Mouse (Mus musculus) neural tube, embryonic 12.5 days (tissue): ENCODE measurements around the gene Rnf150. TPM values are rescaled to one million over a fixed set of nuclear protein-coding genes. Genes with fewer than 3 reads are reported as not detected.

ENCODE experiments used
- ATAC-seq: fragments of 200-750 bp; cut with Nextera tagmentation; 2 replicates; pipeline ENCODE4 v1.8.0; 2017; ENCODE audit warnings: low read depth, mild to moderate bottlenecking, moderate TSS enrichment, moderate library complexity; ENCODE audit not compliant: low FRiP score
- H3K27ac ChIP-seq: fragments of 300-500 bp; sonication (generic); 2 replicates; pipeline ENCODE4 v1.5.1; 2016
- H3K27me3 ChIP-seq: fragments of 300-500 bp; sonication (generic); replicated peaks from 2 replicates; pipeline ENCODE4 v1.6.1; 2016; ENCODE audit warnings: mild to moderate bottlenecking
- H3K36me3 ChIP-seq: fragments of 300-500 bp; sonication (generic); 2 replicates; pipeline ENCODE4 v1.6.1; 2016; ENCODE audit warnings: mild to moderate bottlenecking
- H3K4me1 ChIP-seq: fragments of 300-500 bp; sonication (generic); 2 replicates; pipeline ENCODE4 v1.6.1; 2016
- H3K4me2 ChIP-seq: fragments of 300-500 bp; sonication (generic); replicated peaks from 2 replicates; pipeline ENCODE4 v1.6.1; 2016; ENCODE audit warnings: mild to moderate bottlenecking
- H3K4me3 ChIP-seq: fragments of 300-500 bp; sonication (generic); 2 replicates; pipeline ENCODE4 v1.5.1; 2016
- H3K9ac ChIP-seq: fragments of 300-500 bp; sonication (generic); 2 replicates; pipeline ENCODE4 v1.6.1; 2016; ENCODE audit warnings: mild to moderate bottlenecking
- H3K9me3 ChIP-seq: fragments of 300-500 bp; sonication (generic); 2 replicates; pipeline ENCODE4 v1.6.1; 2016; ENCODE audit warnings: mild to moderate bottlenecking
- WGBS: fragments of 180-500 bp; shearing (Covaris S2); methylation state at CpG from one replicate; pipeline ENCODE4 v1.1.7; 2016; 5-methylcytosine and 5-hydroxymethylcytosine counted together
- polyA plus RNA-seq: library from polyadenylated mRNA; unstranded; fragments of >200 nt; fragmentation: Nextera tagmentation; extraction: Ambion mirVana; gene quantifications from 2 replicates; pipeline ENCODE4 v1.2.1, GENCODE M21; 2016

Gene Rnf150
- polyA plus RNA-seq, 1 experiment from 2014 or later, result 2.5 TPM

GRCm38 (mm10) chr8:82959491-82959890 lies 96.3 kb downstream of the Rnf150 start:
- 81% methylated on average over 3 of the region's 3 CpGs for WGBS
- no peak overlapping the region for H3K4me2 ChIP-seq

GRCm38 (mm10) chr8:82959980-82960610 lies 96.9 kb downstream of the Rnf150 start:
- H3K36me3 ChIP-seq, result no peaks in the 10 kb centered on the region
- H3K4me2 ChIP-seq, result no peak overlapping the region
- H3K9me3 ChIP-seq, result no peaks in the 10 kb centered on the region
- 0 out of 2 replicates have a peak, but pooled peaks cover 2% of the 10 kb centered on the region for H3K4me1 ChIP-seq
- 89% methylated on average over 2 of the region's 2 CpGs for WGBS
- no peak for ATAC-seq
- no peak overlapping the region for H3K27ac ChIP-seq
- no peak overlapping the region for H3K4me3 ChIP-seq
- no peak overlapping the region for H3K9ac ChIP-seq
- no peaks in the 10 kb centered on the region for H3K27me3 ChIP-seq

More at GRCm38 (mm10) chr8:82959491-82959890, 96.3 kb downstream of the Rnf150 start:
- Histone ChIP-seq H3K4me3 (no peak overlapping the region), H3K4me1 (0 out of 2 replicates have a peak, but pooled peaks cover 3% of the 10 kb centered on the region), H3K36me3 (no peaks in the 10 kb centered on the region), H3K9ac (no peak overlapping the region), H3K9me3 (no peaks in the 10 kb centered on the region), H3K27ac (no peak overlapping the region), H3K27me3 (no peaks in the 10 kb centered on the region)
- ATAC-seq, result no peak

- Histone ChIP-seq H3K4me3 (no peak overlapping the region), H3K9me3 (no peaks in the 10 kb centered on the region), H3K4me2 (no peak overlapping the region), H3K36me3 (no peaks in the 10 kb centered on the region), H3K9ac (no peak overlapping the region), H3K27me3 (no peaks in the 10 kb centered on the region), H3K4me1 (no peaks in the 10 kb centered on the region; the same call in 1 of the 2 replicates), H3K27ac (no peak overlapping the region)
- no peak for ATAC-seq
- 76% methylated on average over 2 of the region's 2 CpGs for WGBS
These were observed 101.4 kb downstream of the Rnf150 start for GRCm38 (mm10) chr8:82964537-82964936.

- no peak overlapping the region for H3K27ac ChIP-seq
- no peak overlapping the region for H3K4me3 ChIP-seq
- no peaks in the 10 kb centered on the region for H3K36me3 ChIP-seq
- no peak overlapping the region for H3K4me2 ChIP-seq
- 76% methylated on average over 8 of the region's 8 CpGs for WGBS
- H3K9ac ChIP-seq, result no peak overlapping the region
- no peaks in the 10 kb centered on the region for H3K27me3 ChIP-seq
- ATAC-seq, result no peak
- no peaks in the 10 kb centered on the region for H3K9me3 ChIP-seq
- H3K4me1 ChIP-seq, result peaks cover 5% of the 10 kb centered on the region
These were observed 104.9 kb downstream of the Rnf150 start for GRCm38 (mm10) chr8:82967879-82968678.

- no peak overlapping the region for H3K27ac ChIP-seq
- H3K36me3 ChIP-seq, result no peaks in the 10 kb centered on the region
- peaks cover 8% of the 10 kb centered on the region for H3K4me1 ChIP-seq
- H3K4me2 ChIP-seq, result no peak overlapping the region
- WGBS, result 38% methylated on average over 3 of the region's 3 CpGs
- no peak overlapping the region for H3K9ac ChIP-seq
- H3K9me3 ChIP-seq, result no peaks in the 10 kb centered on the region
- ATAC-seq, result no peak
- H3K27me3 ChIP-seq, result no peaks in the 10 kb centered on the region
- no peak overlapping the region for H3K4me3 ChIP-seq
These were observed 106.8 kb downstream of the Rnf150 start for GRCm38 (mm10) chr8:82969967-82970366.

- Histone ChIP-seq H3K4me1 (peaks cover 8% of the 10 kb centered on the region), H3K4me3 (no peak overlapping the region), H3K9ac (no peak overlapping the region), H3K36me3 (no peaks in the 10 kb centered on the region), H3K27ac (no peak overlapping the region), H3K4me2 (no peak overlapping the region), H3K27me3 (no peaks in the 10 kb centered on the region), H3K9me3 (no peaks in the 10 kb centered on the region)
- WGBS, result 58% methylated on average over 3 of the region's 3 CpGs
- no peak for ATAC-seq
These were observed 109.7 kb downstream of the Rnf150 start for GRCm38 (mm10) chr8:82972812-82973211.

GRCm38 (mm10) chr8:82973331-82973730 lies 110.2 kb downstream of the Rnf150 start:
- Histone ChIP-seq H3K4me3 (no peak overlapping the region), H3K9me3 (no peaks in the 10 kb centered on the region), H3K9ac (no peak overlapping the region), H3K4me1 (peaks cover 8% of the 10 kb centered on the region), H3K27ac (no peak overlapping the region), H3K36me3 (no peaks in the 10 kb centered on the region), H3K4me2 (no peak overlapping the region), H3K27me3 (no peaks in the 10 kb centered on the region)
- WGBS, result 51% methylated on average over 4 of the region's 4 CpGs
- no peak for ATAC-seq

- no peaks in the 10 kb centered on the region for H3K36me3 ChIP-seq
- no peaks in the 10 kb centered on the region for H3K4me1 ChIP-seq
- no peak overlapping the region for H3K4me3 ChIP-seq
- no peak for ATAC-seq
- H3K27me3 ChIP-seq, result no peaks in the 10 kb centered on the region
- 88% methylated on average over 4 of the region's 4 CpGs for WGBS
- no peak overlapping the region for H3K9ac ChIP-seq
- H3K4me2 ChIP-seq, result no peak overlapping the region
- no peak overlapping the region for H3K27ac ChIP-seq
- no peaks in the 10 kb centered on the region for H3K9me3 ChIP-seq
These were observed 118.2 kb downstream of the Rnf150 start for GRCm38 (mm10) chr8:82981244-82981855.

- H3K9me3 ChIP-seq, result no peaks in the 10 kb centered on the region
- no peak overlapping the region for H3K27ac ChIP-seq
- H3K9ac ChIP-seq, result no peak overlapping the region
- no peak overlapping the region for H3K4me3 ChIP-seq
- WGBS, result 62% methylated on average over 1 of the region's 1 CpGs
- no peak for ATAC-seq
- H3K4me1 ChIP-seq, result no peaks in the 10 kb centered on the region
- H3K36me3 ChIP-seq, result no peaks in the 10 kb centered on the region
- no peaks in the 10 kb centered on the region for H3K27me3 ChIP-seq
- no peak overlapping the region for H3K4me2 ChIP-seq
These were observed 119.7 kb downstream of the Rnf150 start for GRCm38 (mm10) chr8:82982873-82983272.

- no peak overlapping the region for H3K4me2 ChIP-seq
- no peak overlapping the region for H3K4me3 ChIP-seq
- 82% methylated on average over 5 of the region's 5 CpGs for WGBS
These were observed 120.1 kb downstream of the Rnf150 start for GRCm38 (mm10) chr8:82983301-82983700.

GRCm38 (mm10) chr8:82992093-82992492 lies 128.9 kb downstream of the Rnf150 start:
- ATAC-seq, result no peak
- Histone ChIP-seq H3K27ac (no peak overlapping the region), H3K9ac (no peak overlapping the region), H3K4me1 (no peaks in the 10 kb centered on the region), H3K36me3 (no peaks in the 10 kb centered on the region), H3K4me2 (no peak overlapping the region), H3K27me3 (no peaks in the 10 kb centered on the region), H3K4me3 (no peak overlapping the region), H3K9me3 (no peaks in the 10 kb centered on the region)
- WGBS, result 67% methylated on average over 4 of the region's 4 CpGs

More at GRCm38 (mm10) chr8:82983301-82983700, 120.1 kb downstream of the Rnf150 start:
- no peaks in the 10 kb centered on the region for H3K27me3 ChIP-seq
- H3K36me3 ChIP-seq, result no peaks in the 10 kb centered on the region
- H3K4me1 ChIP-seq, result no peaks in the 10 kb centered on the region
- no peak overlapping the region for H3K27ac ChIP-seq
- H3K9me3 ChIP-seq, result no peaks in the 10 kb centered on the region
- H3K9ac ChIP-seq, result no peak overlapping the region
- no peak for ATAC-seq

- H3K27ac ChIP-seq, result no peak overlapping the region
- no peak overlapping the region for H3K4me2 ChIP-seq
- no peaks in the 10 kb centered on the region for H3K9me3 ChIP-seq
- H3K9ac ChIP-seq, result no peak overlapping the region
- no peaks in the 10 kb centered on the region for H3K27me3 ChIP-seq
- 88% methylated on average over 3 of the region's 3 CpGs for WGBS
- no peaks in the 10 kb centered on the region for H3K36me3 ChIP-seq
- no peak overlapping the region for H3K4me3 ChIP-seq
- no peak for ATAC-seq
- no peaks in the 10 kb centered on the region for H3K4me1 ChIP-seq
These were observed 132.7 kb downstream of the Rnf150 start for GRCm38 (mm10) chr8:82995727-82996438.
